Mouse (Mus musculus) spleen, adult 10 weeks (tissue): ENCODE measurements around the gene Olfr923. TPM values are rescaled to one million over a fixed set of nuclear protein-coding genes. Genes with fewer than 3 reads are reported as not detected.

Source experiments
- polyA plus RNA-seq: library from polyadenylated mRNA; stranded (reverse); fragments of 350-450 nt; fragmentation: Illumina TruSeq; extraction: RNeasy Lipid Tissue Mini Kit (QIAGEN cat#74804); gene quantifications from one replicate; pipeline ENCODE4 v1.2.3, GENCODE M21; 2015; ENCODE audit warnings: low replicate concordance; ENCODE audit not compliant: insufficient read depth

Gene Olfr923
- polyA plus RNA-seq: not detected

DNA sequence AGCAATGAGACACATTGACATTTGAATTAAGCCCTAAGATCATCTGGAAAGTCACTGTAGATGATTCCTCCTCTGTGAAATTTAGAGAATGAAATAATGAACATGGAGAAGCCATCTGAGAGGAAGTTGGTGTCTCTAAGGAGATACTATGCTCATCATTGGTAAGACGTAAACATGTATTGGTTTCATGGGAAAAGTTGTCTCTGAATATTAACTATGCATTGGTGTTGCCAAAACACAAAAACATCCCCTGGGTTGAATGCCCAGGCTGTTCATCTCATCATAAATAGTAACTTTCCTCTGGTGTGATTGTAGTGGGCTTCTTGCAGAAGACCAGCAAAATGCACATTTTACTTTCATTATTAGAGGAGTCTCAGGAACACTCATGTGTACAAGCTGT is at the start of gene Olfr923:
Gene Olfr923, plus strand, starts transcription at position 301 of the 400 bp plus-strand sequence.

DNA sequence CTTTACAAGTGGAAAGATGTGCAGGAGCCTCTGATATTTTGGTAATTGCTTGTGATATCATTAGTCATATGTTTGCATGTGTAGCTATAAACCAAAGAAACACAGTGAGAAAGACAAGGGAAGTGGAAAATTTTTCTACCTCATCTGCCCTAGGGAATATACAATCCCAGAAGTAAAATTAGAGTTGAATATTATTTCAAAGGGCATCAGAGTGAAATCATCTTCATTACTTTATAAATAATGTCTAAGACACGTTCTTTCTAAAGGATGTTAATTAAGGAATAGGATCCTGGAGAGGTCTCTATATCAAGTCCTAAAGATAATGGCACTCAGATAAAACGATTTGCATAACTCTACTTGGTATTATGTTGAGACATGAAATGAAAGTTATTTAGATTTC is 12.0 kb upstream of the Olfr923 start, which contains the start of gene Olfr922:
Gene Olfr922, plus strand, starts transcription at position 301 of the 400 bp plus-strand sequence.

DNA sequence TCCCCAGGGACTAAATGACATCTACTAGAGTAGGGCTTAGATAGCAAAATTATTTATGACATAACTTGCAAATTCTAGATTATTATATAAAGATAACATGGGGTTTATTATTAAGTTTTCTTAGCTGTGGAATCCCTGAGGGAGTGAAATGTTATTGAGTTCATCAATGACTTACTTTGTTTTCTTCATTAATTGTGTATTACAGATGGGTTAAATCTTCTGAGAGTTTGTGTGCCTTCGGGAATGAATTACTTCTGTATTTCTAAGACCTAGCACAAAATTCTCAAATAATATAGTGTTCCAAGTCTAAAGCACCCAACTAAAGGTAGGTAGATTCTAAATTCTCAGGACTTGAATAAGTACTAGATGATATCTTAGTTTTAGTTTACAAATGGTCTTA is 17.8 kb downstream of the Olfr923 start, which contains the start of gene Olfr924:
Gene Olfr924, plus strand, starts transcription at position 301 of the 400 bp plus-strand sequence.

DNA sequence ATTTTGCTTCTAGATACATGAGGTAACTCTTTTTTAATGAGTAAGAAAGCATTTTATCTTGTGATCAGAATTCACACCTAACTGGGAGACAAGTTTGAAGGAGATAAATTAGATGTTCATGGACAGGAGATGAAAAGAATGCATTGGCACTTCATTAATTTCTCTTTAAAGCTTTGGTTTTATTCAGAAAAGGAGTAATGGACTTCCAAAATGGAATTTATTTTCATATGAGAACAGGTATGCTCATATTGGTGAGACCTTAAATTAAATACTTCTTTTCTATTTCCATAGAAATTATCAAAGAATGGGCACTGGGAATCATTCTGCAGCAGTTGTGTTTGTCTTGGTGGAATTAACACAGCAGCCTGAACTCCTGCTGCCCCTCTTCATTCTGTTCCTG is 28.4 kb downstream of the Olfr923 start, which contains the start of gene Olfr26:
Gene Olfr26, plus strand, starts transcription at position 301 of the 400 bp plus-strand sequence.

DNA sequence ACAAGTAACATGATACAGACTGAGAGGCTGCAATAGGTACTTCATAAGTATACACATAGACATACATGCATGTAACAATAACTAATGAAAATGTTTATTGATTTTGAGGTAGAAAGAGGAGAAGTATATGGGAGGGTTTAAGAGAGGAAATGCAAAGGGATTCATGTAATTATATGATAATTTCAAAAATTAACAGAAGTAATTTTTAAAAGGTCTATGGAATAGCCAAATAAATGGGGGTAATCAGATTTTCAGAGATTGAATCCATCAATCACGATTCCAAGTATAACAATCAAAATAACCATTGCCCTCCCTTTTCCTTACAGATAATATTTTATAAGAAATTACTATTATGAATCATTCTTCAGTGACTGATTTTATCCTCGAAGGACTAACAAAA is 50.5 kb downstream of the Olfr923 start, which contains the start of gene Olfr926:
Gene Olfr926, plus strand, starts transcription at position 301 of the 400 bp plus-strand sequence.

Other genes with a start within 250 kb of the Olfr923 start
- not detected for gene Olfr912, start 246.4 kb upstream of the Olfr923 start, polyA plus RNA-seq
- not detected for gene Olfr913, start 233.8 kb upstream of the Olfr923 start, polyA plus RNA-seq
- not detected for gene Olfr914, start 221.4 kb upstream of the Olfr923 start, polyA plus RNA-seq
- not detected for gene Olfr916, start 166.7 kb upstream of the Olfr923 start, polyA plus RNA-seq
- not detected for gene Olfr917, start 160.7 kb upstream of the Olfr923 start, polyA plus RNA-seq
- gene Olfr918, start 151.9 kb upstream of the Olfr923 start, polyA plus RNA-seq: not detected
- not detected for gene Olfr919, start 122.9 kb upstream of the Olfr923 start, polyA plus RNA-seq
- gene Vwa5a, start 108.3 kb upstream of the Olfr923 start, polyA plus RNA-seq: 43.1 TPM
- 0.32 TPM for gene Olfr920, start 74.2 kb upstream of the Olfr923 start, polyA plus RNA-seq
- gene Olfr921, start 53.5 kb upstream of the Olfr923 start, polyA plus RNA-seq: not detected
- not detected for gene Olfr922, start 11.9 kb upstream of the Olfr923 start, polyA plus RNA-seq
- not detected for gene Olfr924, start 17.9 kb downstream of the Olfr923 start, polyA plus RNA-seq
- not detected for gene Olfr26, start 28.5 kb downstream of the Olfr923 start, polyA plus RNA-seq
- gene Olfr926, start 50.6 kb downstream of the Olfr923 start, polyA plus RNA-seq: not detected
- not detected for gene Olfr930, start 103.3 kb downstream of the Olfr923 start, polyA plus RNA-seq
- gene Olfr933, start 145.8 kb downstream of the Olfr923 start, polyA plus RNA-seq: not detected
- gene Olfr934, start 161.8 kb downstream of the Olfr923 start, polyA plus RNA-seq: not detected
- gene Olfr935, start 173.1 kb downstream of the Olfr923 start, polyA plus RNA-seq: not detected
- not detected for gene Olfr146, start 196.8 kb downstream of the Olfr923 start, polyA plus RNA-seq
- not detected for gene Olfr937, start 238.4 kb downstream of the Olfr923 start, polyA plus RNA-seq